Mouse (Mus musculus): Measurements from ENCODE around the gene Atpaf1.

GRCm38 (mm10) chr4:115855100-115855499, 70.5 kb downstream of the Atpaf1 start:
- TF ChIP-seq CTCF (IDR thresholded peaks at IDR 0.05; ENCODE audit: extremely low read depth, insufficient read length, insufficient replicate concordance, low read depth, low read length) (no peak), POLR2A (IDR thresholded peaks at IDR 0.05; ENCODE audit: low read depth, low read length) (no peak)

All from small intestine, adult 2 months (tissue).